Mouse (Mus musculus): ENCODE measurements around the gene Hba-a1. TPM values are rescaled to one million over a fixed set of nuclear protein-coding genes. Genes with fewer than 3 reads are reported as not detected.

Hba-a1 gene
- polyA plus RNA-seq, 1 experiment from 2014 or later, result 2,350 TPM

- no peak for ATAC-seq (ENCODE audit: low read depth)
- Histone ChIP-seq H3K27ac (ENCODE audit: low read depth, low read length) (no peak overlapping the region), H3K9ac (replicated peaks; ENCODE audit: low read depth, low read length) (no peak overlapping the region), H3K27me3 (ENCODE audit: control insufficient read depth, insufficient read depth, low read length) (no peaks in the 10 kb centered on the region), H3K4me1 (ENCODE audit: control insufficient read depth, insufficient read depth, low read length) (no peaks in the 10 kb centered on the region), H3K36me3 (ENCODE audit: control insufficient read depth, insufficient read depth, low read length) (peaks cover 31% of the 10 kb centered on the region), H3K4me3 (ENCODE audit: low read depth, low read length) (no peak overlapping the region), H3K9me3 (ENCODE audit: control insufficient read depth, low read length) (no peaks in the 10 kb centered on the region), H3K4me2 (ENCODE audit: low read depth, low read length) (no peak overlapping the region)
- WGBS, result 88% methylated on average over 1 of the region's 1 CpGs
Observed at GRCm38 (mm10) chr11:32253121-32253520, 30.2 kb upstream of the Hba-a1 start.

- Histone ChIP-seq H3K4me3 (ENCODE audit: low read depth, low read length) (no peak overlapping the region), H3K4me1 (ENCODE audit: control insufficient read depth, insufficient read depth, low read length) (no peaks in the 10 kb centered on the region), H3K4me2 (ENCODE audit: low read depth, low read length) (no peak overlapping the region), H3K27me3 (ENCODE audit: control insufficient read depth, insufficient read depth, low read length) (no peaks in the 10 kb centered on the region), H3K9ac (replicated peaks; ENCODE audit: low read depth, low read length) (no peak overlapping the region), H3K36me3 (ENCODE audit: control insufficient read depth, insufficient read depth, low read length) (peaks cover 22% of the 10 kb centered on the region), H3K9me3 (ENCODE audit: control insufficient read depth, low read length) (no peaks in the 10 kb centered on the region), H3K27ac (ENCODE audit: low read depth, low read length) (no peak overlapping the region)
- WGBS, result 100% methylated on average over 1 of the region's 1 CpGs
- no peak for ATAC-seq (ENCODE audit: low read depth)
Observed at GRCm38 (mm10) chr11:32256146-32256545, 27.2 kb upstream of the Hba-a1 start.

DNA sequence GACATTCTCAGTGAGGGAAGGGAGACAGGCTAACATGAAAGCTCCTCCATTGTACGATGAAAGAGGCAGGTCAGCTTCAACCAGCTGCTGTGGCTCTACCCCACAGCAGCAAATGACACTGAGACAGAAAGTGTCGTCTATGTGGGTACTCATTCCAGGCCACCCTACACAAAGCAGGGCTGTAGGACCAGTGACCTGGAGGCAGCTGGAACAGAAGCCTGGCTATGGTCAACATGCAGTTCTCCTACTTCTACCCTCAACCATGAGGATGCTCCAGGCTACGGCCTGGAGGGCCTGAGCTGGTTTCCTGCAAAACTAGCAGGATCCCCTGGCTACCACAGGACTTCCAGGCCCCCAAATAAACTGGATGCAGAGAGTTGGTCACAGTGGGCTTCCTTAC lies 26.7 kb upstream of the Hba-a1 start:
- Histone ChIP-seq H3K4me2 (ENCODE audit: low read depth, low read length) (no peak overlapping the region), H3K9ac (replicated peaks; ENCODE audit: low read depth, low read length) (no peak overlapping the region), H3K4me3 (ENCODE audit: low read depth, low read length) (no peak overlapping the region), H3K27me3 (ENCODE audit: control insufficient read depth, insufficient read depth, low read length) (no peaks in the 10 kb centered on the region), H3K4me1 (ENCODE audit: control insufficient read depth, insufficient read depth, low read length) (no peaks in the 10 kb centered on the region), H3K9me3 (ENCODE audit: control insufficient read depth, low read length) (no peaks in the 10 kb centered on the region), H3K36me3 (ENCODE audit: control insufficient read depth, insufficient read depth, low read length) (peaks cover 22% of the 10 kb centered on the region), H3K27ac (ENCODE audit: low read depth, low read length) (no peak overlapping the region)
- WGBS, result 97% methylated on average over 3 of the region's 3 CpGs
- no peak for ATAC-seq (ENCODE audit: low read depth)

DNA sequence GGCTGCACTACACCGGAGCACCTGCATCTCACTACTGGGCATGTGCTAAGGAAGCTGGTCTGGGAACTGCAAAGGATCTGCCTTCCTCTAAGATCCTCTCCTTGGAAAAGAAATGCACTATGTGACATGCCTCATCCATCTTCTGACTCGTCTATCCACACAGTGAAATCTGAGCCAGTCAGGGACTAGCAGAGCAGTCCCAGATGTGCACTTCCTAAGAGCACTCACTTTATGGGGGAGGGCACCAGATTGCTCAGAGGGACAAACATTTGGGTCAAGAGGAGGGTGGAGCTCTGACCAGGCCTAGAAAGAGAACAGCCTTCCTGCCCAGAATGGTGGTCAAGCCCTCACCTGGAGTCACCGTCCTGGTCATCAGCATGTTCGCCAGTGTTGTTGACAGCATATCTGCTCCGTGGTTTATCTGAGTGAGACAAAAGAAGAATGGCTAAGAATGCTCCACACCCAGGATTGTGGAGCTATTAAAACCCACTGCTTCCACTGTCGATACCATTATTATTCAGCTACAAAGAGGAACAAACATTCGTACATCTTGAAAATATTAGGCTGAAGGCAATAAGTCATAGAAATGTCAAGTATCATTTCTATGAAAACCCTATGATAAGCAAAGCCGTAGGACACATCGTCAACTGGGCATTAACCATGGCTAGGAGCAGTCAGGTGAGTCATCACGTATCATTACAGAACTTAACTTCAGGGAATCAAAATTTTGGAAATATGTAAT lies 20.5 kb upstream of the Hba-a1 start:
- Histone ChIP-seq H3K4me1 (ENCODE audit: control insufficient read depth, insufficient read depth, low read length) (peaks cover 7% of the 10 kb centered on the region; the same call in 1 of the 2 replicates), H3K9ac (replicated peaks; ENCODE audit: low read depth, low read length) (no peak overlapping the region), H3K27me3 (ENCODE audit: control insufficient read depth, insufficient read depth, low read length) (no peaks in the 10 kb centered on the region), H3K27ac (ENCODE audit: low read depth, low read length) (no peak overlapping the region), H3K9me3 (ENCODE audit: control insufficient read depth, low read length) (no peaks in the 10 kb centered on the region), H3K36me3 (ENCODE audit: control insufficient read depth, insufficient read depth, low read length) (no peaks in the 10 kb centered on the region), H3K4me2 (ENCODE audit: low read depth, low read length) (no peak overlapping the region), H3K4me3 (ENCODE audit: low read depth, low read length) (no peak overlapping the region)
- 83% methylated on average over 10 of the region's 10 CpGs for WGBS
- ATAC-seq (ENCODE audit: low read depth), result no peak

- Histone ChIP-seq H3K4me3 (ENCODE audit: low read depth, low read length) (no peak overlapping the region), H3K9me3 (ENCODE audit: control insufficient read depth, low read length) (no peaks in the 10 kb centered on the region), H3K27ac (ENCODE audit: low read depth, low read length) (no peak overlapping the region), H3K36me3 (ENCODE audit: control insufficient read depth, insufficient read depth, low read length) (no peaks in the 10 kb centered on the region), H3K9ac (replicated peaks; ENCODE audit: low read depth, low read length) (no peak overlapping the region), H3K4me2 (ENCODE audit: low read depth, low read length) (no peak overlapping the region), H3K4me1 (ENCODE audit: control insufficient read depth, insufficient read depth, low read length) (peaks cover 11% of the 10 kb centered on the region; the same call in 1 of the 2 replicates), H3K27me3 (ENCODE audit: control insufficient read depth, insufficient read depth, low read length) (no peaks in the 10 kb centered on the region)
- WGBS, result 98% methylated on average over 3 of the region's 3 CpGs
- ATAC-seq (ENCODE audit: low read depth), result no peak
Observed at GRCm38 (mm10) chr11:32265117-32265738, 18.1 kb upstream of the Hba-a1 start.

DNA sequence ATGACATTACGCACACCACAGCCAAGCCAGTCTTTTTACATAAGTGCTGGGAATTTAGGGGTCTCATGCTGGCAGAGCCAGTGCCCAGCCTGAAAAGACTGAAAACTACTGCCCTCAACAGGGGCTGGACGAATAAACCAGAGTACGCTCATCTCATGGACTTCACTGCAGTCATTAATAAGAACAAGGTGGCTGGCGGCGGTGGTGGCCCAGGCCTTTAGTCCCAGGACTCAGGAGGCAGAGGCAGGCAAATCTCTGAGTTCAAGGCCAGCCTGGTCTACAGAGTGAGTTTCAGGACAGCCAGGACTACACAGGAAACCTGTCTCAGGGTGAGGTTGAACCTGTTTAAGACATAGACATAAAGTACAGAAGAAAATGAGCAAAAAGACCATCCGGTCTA lies 17.1 kb upstream of the Hba-a1 start:
- Histone ChIP-seq H3K9me3 (ENCODE audit: control insufficient read depth, low read length) (no peaks in the 10 kb centered on the region), H3K36me3 (ENCODE audit: control insufficient read depth, insufficient read depth, low read length) (no peaks in the 10 kb centered on the region), H3K27me3 (ENCODE audit: control insufficient read depth, insufficient read depth, low read length) (no peaks in the 10 kb centered on the region), H3K4me2 (ENCODE audit: low read depth, low read length) (no peak overlapping the region), H3K4me3 (ENCODE audit: low read depth, low read length) (no peak overlapping the region), H3K4me1 (ENCODE audit: control insufficient read depth, insufficient read depth, low read length) (peaks cover 11% of the 10 kb centered on the region; the same call in 1 of the 2 replicates), H3K27ac (ENCODE audit: low read depth, low read length) (no peak overlapping the region), H3K9ac (replicated peaks; ENCODE audit: low read depth, low read length) (no peak overlapping the region)
- WGBS, result 91% methylated on average over 6 of the region's 6 CpGs
- ATAC-seq (ENCODE audit: low read depth), result no peak

DNA sequence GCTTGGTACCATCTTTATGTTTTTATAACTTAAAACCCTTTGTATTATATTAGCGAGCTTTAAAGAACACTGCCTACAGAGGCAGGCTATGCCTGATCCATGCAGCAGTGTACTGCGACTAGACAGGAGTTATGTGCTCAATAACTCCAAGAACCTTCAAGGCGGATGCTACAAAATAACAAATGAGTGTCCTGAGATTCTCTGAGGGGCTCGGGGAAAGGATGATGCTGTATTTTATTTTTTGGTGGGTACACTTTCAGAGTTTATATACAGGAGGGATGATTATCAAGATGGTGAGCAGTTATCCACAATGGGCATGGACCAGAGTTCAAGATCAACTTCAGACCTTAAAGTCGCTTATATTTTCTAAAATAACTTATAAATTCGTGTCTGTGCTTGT lies 16.5 kb upstream of the Hba-a1 start:
- H3K4me1 ChIP-seq (ENCODE audit: control insufficient read depth, insufficient read depth, low read length), result peaks cover 11% of the 10 kb centered on the region; the same call in 1 of the 2 replicates
- H3K36me3 ChIP-seq (ENCODE audit: control insufficient read depth, insufficient read depth, low read length), result no peaks in the 10 kb centered on the region
- 18% methylated on average over 6 of the region's 6 CpGs for WGBS
- H3K27ac ChIP-seq (ENCODE audit: low read depth, low read length), result peak overlapping the region; percentile 96
- peak overlapping the region; percentile 52 for H3K4me2 ChIP-seq (ENCODE audit: low read depth, low read length)
- no peaks in the 10 kb centered on the region for H3K27me3 ChIP-seq (ENCODE audit: control insufficient read depth, insufficient read depth, low read length)
- H3K9ac ChIP-seq (replicated peaks; ENCODE audit: low read depth, low read length), result peak overlapping the region; percentile 93
- H3K9me3 ChIP-seq (ENCODE audit: control insufficient read depth, low read length), result no peaks in the 10 kb centered on the region
- H3K4me3 ChIP-seq (ENCODE audit: low read depth, low read length), result peak overlapping the region; percentile 86
- ATAC-seq (ENCODE audit: low read depth), result peak; percentile 0; the same call in 1 of the 2 replicates

GRCm38 (mm10) chr11:32267188-32267884 lies 16.0 kb upstream of the Hba-a1 start, which contains the start of gene Nprl3:
Nprl3 (minus strand) TSS chr11:32267707.
- peak within 1 kb of the TSS; percentile 86 for H3K4me3 ChIP-seq (ENCODE audit: low read depth, low read length)
- peak within 1 kb of the TSS; percentile 93 for H3K9ac ChIP-seq (replicated peaks; ENCODE audit: low read depth, low read length)
- WGBS, result under 1% methylated on average over 54 of the region's 54 CpGs
- peak within 1 kb of the TSS; percentile 96 for H3K27ac ChIP-seq (ENCODE audit: low read depth, low read length)
- peaks cover 11% of the 10 kb centered on the region; the same call in 1 of the 2 replicates for H3K4me1 ChIP-seq (ENCODE audit: control insufficient read depth, insufficient read depth, low read length)
- no peaks in the 10 kb centered on the region for H3K9me3 ChIP-seq (ENCODE audit: control insufficient read depth, low read length)
- peak within 1 kb of the TSS; percentile 52 for H3K4me2 ChIP-seq (ENCODE audit: low read depth, low read length)
- peak; percentile 100 for ATAC-seq (ENCODE audit: low read depth)
- H3K27me3 ChIP-seq (ENCODE audit: control insufficient read depth, insufficient read depth, low read length), result no peaks in the 10 kb centered on the region
- no peaks in the 10 kb centered on the region for H3K36me3 ChIP-seq (ENCODE audit: control insufficient read depth, insufficient read depth, low read length)

Data from neural tube, embryonic 14.5 days (tissue).